Mouse (Mus musculus) neural tube, embryonic 13.5 days (tissue): ENCODE data around the gene Dram2. TPM values are rescaled to one million over a fixed set of nuclear protein-coding genes. Genes with fewer than 3 reads are reported as not detected.

Source experiments
- ATAC-seq: fragments of 200-750 bp; cut with Nextera tagmentation; 2 replicates; pipeline ENCODE4 v1.8.0; 2017; ENCODE audit warnings: low read depth, mild to moderate bottlenecking, moderate TSS enrichment, moderate library complexity
- H3K27ac ChIP-seq: fragments of 300-500 bp; sonication (generic); replicated peaks from 2 replicates; pipeline ENCODE4 v1.5.1; 2015; ENCODE audit warnings: moderate library complexity, mild to moderate bottlenecking, inconsistent platforms
- H3K27me3 ChIP-seq: fragments of 300-500 bp; sonication (generic); 2 replicates; pipeline ENCODE4 v1.6.1; 2015; ENCODE audit warnings: mild to moderate bottlenecking, inconsistent platforms
- H3K36me3 ChIP-seq: fragments of 300-500 bp; sonication (generic); 2 replicates; pipeline ENCODE4 v1.6.1; 2015; ENCODE audit warnings: mild to moderate bottlenecking, inconsistent platforms
- H3K4me1 ChIP-seq: fragments of 300-500 bp; sonication (generic); replicated peaks from 2 replicates; pipeline ENCODE4 v1.6.1; 2015; ENCODE audit warnings: inconsistent platforms
- H3K4me2 ChIP-seq: fragments of 300-500 bp; sonication (generic); 2 replicates; pipeline ENCODE4 v1.6.1; 2015; ENCODE audit warnings: inconsistent platforms, mild to moderate bottlenecking, moderate library complexity
- H3K4me3 ChIP-seq: fragments of 300-500 bp; sonication (generic); 2 replicates; pipeline ENCODE4 v1.5.1; 2015; ENCODE audit warnings: mild to moderate bottlenecking, inconsistent platforms
- H3K9ac ChIP-seq: fragments of 300-500 bp; sonication (generic); 2 replicates; pipeline ENCODE4 v1.6.1; 2015; ENCODE audit warnings: moderate library complexity, mild to moderate bottlenecking, inconsistent platforms
- H3K9me3 ChIP-seq: fragments of 300-500 bp; sonication (generic); 2 replicates; pipeline ENCODE4 v1.6.1; 2016; ENCODE audit warnings: inconsistent platforms
- WGBS: fragments of 180-500 bp; shearing (Covaris S2); methylation state at CpG from one replicate; pipeline ENCODE4 v1.1.7; 2015; 5-methylcytosine and 5-hydroxymethylcytosine counted together
- polyA plus RNA-seq: library from polyadenylated mRNA; unstranded; fragments of >200 nt; fragmentation: Nextera tagmentation; extraction: Ambion mirVana; gene quantifications from 2 replicates; pipeline ENCODE4 v1.2.1, GENCODE M21; 2015

Dram2 gene
- 69.7 and 75.3 TPM in 2 replicates for polyA plus RNA-seq

- Histone ChIP-seq H3K4me1 (peaks cover 43% of the 10 kb centered on the region), H3K27ac (peak within 1 kb of the TSS; percentile 98), H3K9ac (peak within 1 kb of the TSS; percentile 84), H3K27me3 (no peaks in the 10 kb centered on the region), H3K36me3 (peaks cover 7% of the 10 kb centered on the region; the same call in 1 of the 2 replicates), H3K9me3 (no peaks in the 10 kb centered on the region), H3K4me2 (peak within 1 kb of the TSS; percentile 73), H3K4me3 (peak within 1 kb of the TSS; percentile 71)
- peak; percentile 98 for ATAC-seq
- under 1% methylated on average over 61 of the region's 63 CpGs for WGBS
Measured at GRCm38 (mm10) chr3:106547171-106547923, at the start of gene Dram2, which contains the start of gene Cept1. Dram2 (plus strand) TSS chr3:106547798. Cept1 (minus strand) TSS chr3:106547802.

- Histone ChIP-seq H3K36me3 (peaks cover 44% of the 10 kb centered on the region), H3K27me3 (no peaks in the 10 kb centered on the region), H3K4me2 (no peak overlapping the region), H3K9ac (no peak overlapping the region), H3K9me3 (no peaks in the 10 kb centered on the region), H3K4me1 (no peaks in the 10 kb centered on the region), H3K27ac (no peak overlapping the region), H3K4me3 (no peak overlapping the region)
- no peak for ATAC-seq
- 92% methylated on average over 2 of the region's 2 CpGs for WGBS
Measured at GRCm38 (mm10) chr3:106500510-106500909, 47.1 kb upstream of the Dram2 start.

- 90% methylated on average over 2 of the region's 2 CpGs for WGBS
- Histone ChIP-seq H3K27me3 (no peaks in the 10 kb centered on the region), H3K4me1 (no peaks in the 10 kb centered on the region), H3K4me3 (no peak overlapping the region), H3K36me3 (peaks cover 44% of the 10 kb centered on the region), H3K9ac (no peak overlapping the region), H3K9me3 (no peaks in the 10 kb centered on the region), H3K4me2 (no peak overlapping the region), H3K27ac (no peak overlapping the region)
- no peak for ATAC-seq
Measured at GRCm38 (mm10) chr3:106502892-106503291, 44.7 kb upstream of the Dram2 start.

DNA sequence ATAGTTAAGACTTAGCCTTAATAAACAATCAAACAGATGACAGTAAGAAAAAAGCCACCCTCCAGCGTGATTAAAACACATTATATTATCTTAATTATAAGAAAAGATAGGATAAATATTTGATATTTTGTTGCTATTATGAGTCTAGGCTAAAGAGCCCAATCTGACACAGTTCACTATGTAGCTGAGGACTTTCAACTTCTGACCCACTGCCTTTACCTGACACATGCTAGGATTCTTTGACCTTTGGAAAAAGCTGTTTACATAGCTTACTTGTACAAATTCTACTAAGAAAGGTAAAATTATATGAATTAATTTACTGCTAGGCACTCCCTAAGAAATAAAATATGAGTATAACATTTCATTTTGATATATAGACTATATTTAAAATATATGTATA lies 36.9 kb upstream of the Dram2 start:
- Histone ChIP-seq H3K4me1 (no peaks in the 10 kb centered on the region), H3K9ac (no peak overlapping the region), H3K27me3 (no peaks in the 10 kb centered on the region), H3K4me2 (no peak overlapping the region), H3K27ac (no peak overlapping the region), H3K9me3 (no peaks in the 10 kb centered on the region), H3K4me3 (no peak overlapping the region), H3K36me3 (no peaks in the 10 kb centered on the region)
- WGBS, result 84% methylated on average over 1 of the region's 1 CpGs
- no peak for ATAC-seq

- ATAC-seq, result no peak
- H3K4me2 ChIP-seq, result no peak overlapping the region
- no peak overlapping the region for H3K4me3 ChIP-seq
- WGBS, result 96% methylated on average over 6 of the region's 6 CpGs
- H3K9me3 ChIP-seq, result no peaks in the 10 kb centered on the region
- no peaks in the 10 kb centered on the region for H3K27me3 ChIP-seq
- H3K36me3 ChIP-seq, result no peaks in the 10 kb centered on the region
- no peaks in the 10 kb centered on the region for H3K4me1 ChIP-seq
- no peak overlapping the region for H3K9ac ChIP-seq
- no peak overlapping the region for H3K27ac ChIP-seq
Measured at GRCm38 (mm10) chr3:106515016-106515415, 32.6 kb upstream of the Dram2 start.

DNA sequence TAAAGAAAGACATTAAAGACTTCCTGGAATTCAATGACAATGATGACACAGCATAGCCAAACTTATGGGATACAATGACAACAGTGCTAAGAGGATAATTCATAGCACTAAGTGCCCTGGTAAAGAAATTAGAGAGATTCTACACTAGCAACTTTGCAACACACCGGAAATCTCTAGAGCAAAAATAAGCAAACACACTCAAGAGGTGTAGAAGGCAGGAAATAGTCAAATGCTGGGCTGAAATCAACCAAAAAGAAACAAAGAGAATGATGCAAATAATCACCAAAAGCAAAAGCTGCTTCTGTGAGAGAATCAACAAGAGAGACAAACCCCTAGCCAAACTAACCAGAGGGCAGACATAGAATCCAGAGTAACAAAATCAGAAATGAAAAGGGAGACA lies 24.9 kb upstream of the Dram2 start:
- Histone ChIP-seq H3K4me3 (no peak overlapping the region), H3K9ac (no peak overlapping the region), H3K9me3 (no peaks in the 10 kb centered on the region), H3K27ac (no peak overlapping the region), H3K4me1 (no peaks in the 10 kb centered on the region), H3K27me3 (no peaks in the 10 kb centered on the region), H3K4me2 (no peak overlapping the region), H3K36me3 (0 out of 2 replicates have a peak, but pooled peaks cover 4% of the 10 kb centered on the region)
- 96% methylated on average over 1 of the region's 1 CpGs for WGBS
- no peak for ATAC-seq

- H3K4me3 ChIP-seq, result no peak overlapping the region
- H3K36me3 ChIP-seq, result 0 out of 2 replicates have a peak, but pooled peaks cover 4% of the 10 kb centered on the region
- ATAC-seq, result no peak
- H3K9ac ChIP-seq, result no peak overlapping the region
- WGBS, result 72% methylated on average over 2 of the region's 2 CpGs
- no peaks in the 10 kb centered on the region for H3K4me1 ChIP-seq
- H3K27ac ChIP-seq, result no peak overlapping the region
- no peak overlapping the region for H3K4me2 ChIP-seq
- no peaks in the 10 kb centered on the region for H3K27me3 ChIP-seq
- no peaks in the 10 kb centered on the region for H3K9me3 ChIP-seq
Measured at GRCm38 (mm10) chr3:106526411-106526810, 21.2 kb upstream of the Dram2 start.

DNA sequence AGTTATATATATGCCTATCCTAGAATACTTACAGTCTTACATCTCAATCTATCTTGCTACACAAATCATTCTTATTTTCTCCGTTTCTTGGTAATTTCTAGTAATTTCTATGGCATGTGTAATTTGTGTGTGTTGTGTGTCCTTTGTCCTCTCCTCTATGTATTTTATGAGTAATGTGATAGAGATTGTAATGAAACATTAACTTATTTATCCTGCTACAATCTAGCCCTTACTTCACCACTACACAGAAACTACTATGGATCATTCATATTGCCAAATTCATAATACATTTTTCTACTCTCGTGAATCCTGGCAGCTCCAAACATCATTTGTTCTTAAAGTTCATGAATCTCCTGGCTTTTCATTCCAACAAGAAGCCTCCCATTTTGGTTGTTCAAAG lies 19.6 kb upstream of the Dram2 start:
- H3K4me1 ChIP-seq, result no peaks in the 10 kb centered on the region
- H3K27me3 ChIP-seq, result no peaks in the 10 kb centered on the region
- 0 out of 2 replicates have a peak, but pooled peaks cover 7% of the 10 kb centered on the region for H3K36me3 ChIP-seq
- 90% methylated on average over 2 of the region's 2 CpGs for WGBS
- no peak overlapping the region for H3K4me3 ChIP-seq
- no peak overlapping the region for H3K27ac ChIP-seq
- H3K9me3 ChIP-seq, result no peaks in the 10 kb centered on the region
- ATAC-seq, result no peak
- no peak overlapping the region for H3K9ac ChIP-seq
- H3K4me2 ChIP-seq, result no peak overlapping the region

GRCm38 (mm10) chr3:106533277-106533676 lies 14.3 kb upstream of the Dram2 start:
- no peaks in the 10 kb centered on the region for H3K27me3 ChIP-seq
- no peak overlapping the region for H3K4me2 ChIP-seq
- no peak overlapping the region for H3K27ac ChIP-seq
- H3K36me3 ChIP-seq, result peaks cover 19% of the 10 kb centered on the region
- H3K9me3 ChIP-seq, result no peaks in the 10 kb centered on the region
- H3K9ac ChIP-seq, result no peak overlapping the region
- no peak overlapping the region for H3K4me3 ChIP-seq
- H3K4me1 ChIP-seq, result no peaks in the 10 kb centered on the region
- 92% methylated on average over 2 of the region's 2 CpGs for whole genome bisulfite sequencing
- no peak for ATAC-seq

GRCm38 (mm10) chr3:106544721-106545316 lies 2.8 kb upstream of the Dram2 start:
- Histone ChIP-seq H3K36me3 (no peaks in the 10 kb centered on the region), H3K27me3 (no peaks in the 10 kb centered on the region), H3K9ac (no peak overlapping the region), H3K9me3 (no peaks in the 10 kb centered on the region), H3K4me1 (peaks cover 32% of the 10 kb centered on the region), H3K4me2 (no peak overlapping the region), H3K27ac (no peak overlapping the region), H3K4me3 (no peak overlapping the region)
- 92% methylated on average over 8 of the region's 8 CpGs for WGBS
- no peak for ATAC-seq

DNA sequence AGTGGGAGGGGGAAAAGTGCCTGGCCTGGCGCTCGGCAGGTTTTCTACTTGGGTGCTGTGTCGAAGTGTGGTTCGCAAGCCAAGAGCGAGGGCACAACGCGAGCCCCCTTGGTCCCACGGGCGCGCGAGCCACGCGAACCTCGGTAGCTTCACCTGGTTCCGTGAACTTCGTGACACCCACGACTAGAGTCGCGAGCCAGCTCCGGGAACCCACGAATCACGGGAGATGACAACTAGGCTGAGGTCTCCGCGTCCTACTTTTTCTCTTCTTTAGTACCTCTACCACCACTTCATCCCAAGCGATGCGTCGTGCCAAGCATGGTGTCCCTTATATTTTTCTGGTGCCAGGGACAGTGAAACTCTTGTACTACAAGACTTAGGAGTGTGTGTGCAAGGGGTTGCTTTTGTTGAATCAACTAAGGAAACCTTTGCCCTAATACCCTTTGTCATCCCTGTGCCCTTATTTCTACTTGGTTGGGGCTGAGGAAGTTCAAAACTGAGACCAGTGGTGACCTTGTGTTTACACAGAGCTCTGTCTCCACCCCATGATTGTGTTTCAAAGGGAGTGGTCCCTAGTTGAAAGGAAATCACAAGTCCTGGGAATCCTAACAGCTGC lies 434 bp downstream of the Dram2 start:
- Histone ChIP-seq H3K36me3 (peaks cover 10% of the 10 kb centered on the region; the same call in 1 of the 2 replicates), H3K9ac (peak overlapping the region; percentile 84), H3K4me3 (peak overlapping the region; percentile 71), H3K4me2 (peak overlapping the region; percentile 73), H3K9me3 (no peaks in the 10 kb centered on the region), H3K4me1 (peaks cover 43% of the 10 kb centered on the region), H3K27ac (peak overlapping the region; percentile 98), H3K27me3 (no peaks in the 10 kb centered on the region)
- peak; percentile 34 for ATAC-seq
- WGBS, result under 1% methylated on average over 27 of the region's 27 CpGs

DNA sequence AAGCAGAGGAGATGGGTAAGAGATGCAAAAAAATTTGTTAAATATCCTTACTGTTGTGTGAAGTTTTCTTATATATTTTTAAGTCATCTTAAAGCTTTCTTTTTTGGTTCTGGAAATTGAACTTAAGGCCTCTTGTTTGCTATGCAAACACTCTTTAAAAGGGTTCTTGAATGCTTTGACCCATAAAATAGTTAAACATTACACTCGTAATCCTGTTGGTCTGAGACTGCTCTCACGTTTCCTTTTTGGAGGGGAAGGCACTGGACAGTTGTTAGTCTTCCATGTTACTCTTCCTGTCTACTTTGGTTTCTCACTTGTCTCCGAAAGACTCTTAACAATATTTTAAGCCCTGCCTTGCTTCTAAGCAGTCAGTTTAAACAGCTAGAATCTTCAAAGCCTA lies 1.4 kb downstream of the Dram2 start:
- peak overlapping the region; percentile 71 for H3K4me3 ChIP-seq
- no peaks in the 10 kb centered on the region for H3K27me3 ChIP-seq
- H3K9me3 ChIP-seq, result no peaks in the 10 kb centered on the region
- H3K4me2 ChIP-seq, result peak overlapping the region; percentile 73
- peaks cover 19% of the 10 kb centered on the region for H3K36me3 ChIP-seq
- no peak for ATAC-seq
- 0 out of 2 replicates have a peak overlapping the region, but pooled peaks have one; percentile 31 for H3K9ac ChIP-seq
- WGBS, result 22% methylated on average over 3 of the region's 3 CpGs
- no peak overlapping the region for H3K27ac ChIP-seq
- peaks cover 43% of the 10 kb centered on the region for H3K4me1 ChIP-seq
